Mouse (Mus musculus) intestine, embryonic 15.5 days (tissue): Measurements from ENCODE around the gene Il20ra. TPM values are rescaled to one million over a fixed set of nuclear protein-coding genes. Genes with fewer than 3 reads are reported as not detected.

Source experiments
- ATAC-seq: fragments of 200-750 bp; cut with Nextera tagmentation; 2 replicates; pipeline ENCODE4 v1.8.0; 2017; ENCODE audit warnings: moderate TSS enrichment, moderate library complexity
- H3K27ac ChIP-seq: fragments of 300-500 bp; sonication (generic); 2 replicates; pipeline ENCODE4 v1.5.1; 2015; ENCODE audit warnings: mild to moderate bottlenecking, inconsistent platforms
- H3K27me3 ChIP-seq: fragments of 300-500 bp; sonication (generic); replicated peaks from 2 replicates; pipeline ENCODE4 v1.6.1; 2015; ENCODE audit warnings: inconsistent platforms
- H3K36me3 ChIP-seq: fragments of 300-500 bp; sonication (generic); 2 replicates; pipeline ENCODE4 v1.6.1; 2015; ENCODE audit warnings: inconsistent platforms
- H3K4me1 ChIP-seq: fragments of 300-500 bp; sonication (generic); replicated peaks from 2 replicates; pipeline ENCODE4 v1.6.1; 2015; ENCODE audit warnings: inconsistent platforms
- H3K4me2 ChIP-seq: fragments of 300-500 bp; sonication (generic); replicated peaks from 2 replicates; pipeline ENCODE4 v1.6.1; 2015; ENCODE audit warnings: mild to moderate bottlenecking, inconsistent platforms
- H3K4me3 ChIP-seq: fragments of 300-500 bp; sonication (generic); replicated peaks from 2 replicates; pipeline ENCODE4 v1.5.1; 2015; ENCODE audit warnings: inconsistent platforms
- H3K9ac ChIP-seq: fragments of 300-500 bp; sonication (generic); 2 replicates; pipeline ENCODE4 v1.6.1; 2015; ENCODE audit warnings: inconsistent platforms
- H3K9me3 ChIP-seq: fragments of 300-500 bp; sonication (generic); 2 replicates; pipeline ENCODE4 v1.6.1; 2016; ENCODE audit warnings: inconsistent platforms
- WGBS: fragments of 180-500 bp; shearing (Covaris S2); methylation state at CpG from one replicate; pipeline ENCODE4 v1.1.7; 2015; 5-methylcytosine and 5-hydroxymethylcytosine counted together
- polyA plus RNA-seq: library from polyadenylated mRNA; unstranded; fragments of >200 nt; fragmentation: Nextera tagmentation; extraction: Ambion mirVana; gene quantifications from 2 replicates; pipeline ENCODE4 v1.2.1, GENCODE M21; 2015

The Il20ra gene
- polyA plus RNA-seq, 1 experiment from 2014 or later, result 0.09 TPM

GRCm38 (mm10) chr10:19781365-19781764 lies 69.0 kb downstream of the Il20ra start:
- Histone ChIP-seq H3K9ac (no peak overlapping the region), H3K4me3 (no peak overlapping the region), H3K9me3 (no peaks in the 10 kb centered on the region), H3K27me3 (no peaks in the 10 kb centered on the region), H3K27ac (no peak overlapping the region), H3K4me1 (no peaks in the 10 kb centered on the region), H3K4me2 (no peak overlapping the region), H3K36me3 (no peaks in the 10 kb centered on the region)
- no peak for ATAC-seq
- 85% methylated on average over 5 of the region's 5 CpGs for WGBS

GRCm38 (mm10) chr10:19794996-19795395 lies 82.6 kb downstream of the Il20ra start:
- ATAC-seq, result no peak
- Histone ChIP-seq H3K27me3 (no peaks in the 10 kb centered on the region), H3K4me1 (no peaks in the 10 kb centered on the region), H3K27ac (no peak overlapping the region), H3K4me3 (no peak overlapping the region), H3K9ac (no peak overlapping the region), H3K9me3 (no peaks in the 10 kb centered on the region), H3K36me3 (no peaks in the 10 kb centered on the region), H3K4me2 (no peak overlapping the region)
- WGBS, result 73% methylated on average over 8 of the region's 8 CpGs

GRCm38 (mm10) chr10:19802958-19803357 lies 90.6 kb downstream of the Il20ra start:
- Histone ChIP-seq H3K27ac (no peak overlapping the region), H3K4me3 (no peak overlapping the region)
- 82% methylated on average over 7 of the region's 7 CpGs for WGBS

GRCm38 (mm10) chr10:19804763-19805162 lies 92.4 kb downstream of the Il20ra start:
- H3K9me3 ChIP-seq, result no peaks in the 10 kb centered on the region
- no peaks in the 10 kb centered on the region for H3K27me3 ChIP-seq
- no peak for ATAC-seq
- H3K4me1 ChIP-seq, result no peaks in the 10 kb centered on the region
- H3K9ac ChIP-seq, result no peak overlapping the region
- H3K4me2 ChIP-seq, result no peak overlapping the region
- no peak overlapping the region for H3K4me3 ChIP-seq
- no peaks in the 10 kb centered on the region for H3K36me3 ChIP-seq
- 90% methylated on average over 7 of the region's 7 CpGs for WGBS
- no peak overlapping the region for H3K27ac ChIP-seq

More at GRCm38 (mm10) chr10:19802958-19803357, 90.6 kb downstream of the Il20ra start:
- no peak overlapping the region for H3K9ac ChIP-seq
- H3K36me3 ChIP-seq, result no peaks in the 10 kb centered on the region
- no peaks in the 10 kb centered on the region for H3K27me3 ChIP-seq
- no peaks in the 10 kb centered on the region for H3K9me3 ChIP-seq
- H3K4me1 ChIP-seq, result no peaks in the 10 kb centered on the region
- no peak overlapping the region for H3K4me2 ChIP-seq
- ATAC-seq, result no peak

Other genes with a start within 250 kb of the Il20ra start
- 92.1 and 95.8 TPM in 2 replicates for gene Ifngr1, start 120.6 kb upstream of the Il20ra start, polyA plus RNA-seq
- gene Il22ra2, start 90.6 kb upstream of the Il20ra start, polyA plus RNA-seq, result not detected in 2 replicates
- gene Slc35d3, start 138.9 kb downstream of the Il20ra start, polyA plus RNA-seq, result 0.52 and 0.77 TPM in 2 replicates
- gene Pex7, start 195.1 kb downstream of the Il20ra start, polyA plus RNA-seq, result 48.8 and 50.3 TPM in 2 replicates
- 1.9 and 2.4 TPM in 2 replicates for gene Map3k5, start 221.9 kb downstream of the Il20ra start, polyA plus RNA-seq